Mouse (Mus musculus): ENCODE measurements around the gene Kif19a.

GRCm38 (mm10) chr11:114729832-114730363 is 35.3 kb upstream of the Kif19a start:
- TF ChIP-seq EP300 (IDR thresholded peaks at IDR 0.05; ENCODE audit: low read depth) (no peak), CTCF (IDR thresholded peaks at IDR 0.05; ENCODE audit: low read depth) (no peak)
